Mouse (Mus musculus) heart, postnatal 0 days (tissue): ENCODE results near the gene Acer3.

Source experiments
- CTCF ChIP-seq: IDR thresholded peaks from 2 replicates; pipeline ENCODE4 v1.5.1; 2016; ENCODE audit warnings: antibody characterized with exemption, control low read depth, low read depth
- EP300 ChIP-seq: IDR thresholded peaks from 2 replicates; pipeline ENCODE4 v1.6.1; 2016; ENCODE audit warnings: antibody characterized with exemption, low read depth

DNA sequence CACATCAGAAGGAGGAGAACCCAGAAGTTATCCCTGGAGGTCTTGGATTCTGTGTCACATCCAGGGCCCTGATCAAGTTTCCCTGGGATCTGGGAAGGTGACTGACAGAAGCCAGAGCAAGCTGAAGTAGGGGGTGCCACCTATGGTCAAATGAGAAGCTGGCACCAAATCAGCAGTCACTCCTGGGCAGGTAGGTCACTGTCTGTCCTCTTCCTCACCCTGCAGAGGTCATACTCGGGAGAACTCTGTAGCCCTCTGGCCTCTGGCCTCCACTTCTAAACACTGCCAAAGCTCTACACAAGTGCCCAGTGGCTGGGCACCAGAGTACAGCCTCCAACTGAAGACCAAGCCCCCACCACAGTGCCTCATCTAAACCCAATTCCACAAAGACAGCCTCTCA, 37.0 kb upstream of the Acer3 start:
- TF ChIP-seq EP300 (no peak), CTCF (no peak)
